Mouse (Mus musculus) erythroblast, embryonic 14.5 days (primary cell): ENCODE data around the gene Olfr750. TPM values are rescaled to one million over a fixed set of nuclear protein-coding genes. Genes with fewer than 3 reads are reported as not detected.

ENCODE experiments used
- H3K27me3 ChIP-seq: 2 replicates; pipeline ENCODE4 v1.6.1; 2012; ENCODE audit warnings: inconsistent platforms; ENCODE audit not compliant: control insufficient read depth
- H3K36me3 ChIP-seq: 2 replicates; pipeline ENCODE4 v1.6.1; 2012; ENCODE audit warnings: mild to moderate bottlenecking, inconsistent platforms; ENCODE audit not compliant: control insufficient read depth
- H3K4me1 ChIP-seq: 2 replicates; pipeline ENCODE4 v1.6.1; 2012; ENCODE audit warnings: inconsistent platforms; ENCODE audit not compliant: control insufficient read depth
- H3K4me3 ChIP-seq: replicated peaks from 2 replicates; pipeline ENCODE3; 2012; ENCODE audit warnings: moderate library complexity, mild to moderate bottlenecking, inconsistent platforms
- H3K9me3 ChIP-seq: 2 replicates; pipeline ENCODE4 v1.6.1; 2012; ENCODE audit warnings: low read length, inconsistent platforms, mixed read lengths; ENCODE audit not compliant: control insufficient read depth
- GATA1 ChIP-seq: IDR thresholded peaks from 2 replicates; pipeline ENCODE4 v1.6.1; 2012; ENCODE audit warnings: low read length, inconsistent platforms, mixed read lengths
- TAL1 ChIP-seq: IDR thresholded peaks from 3 replicates; pipeline ENCODE4 v1.6.1; 2012; ENCODE audit warnings: low read length, inconsistent platforms, mixed read lengths
- polyA plus RNA-seq: library from polyadenylated mRNA; stranded (reverse); fragments of >175 nt; gene quantifications from 2 replicates; pipeline ENCODE4 v1.2.3, GENCODE M21; 2012

Olfr750 gene
- polyA plus RNA-seq, 1 experiment, result not detected

GRCm38 (mm10) chr14:51095736-51096524 lies 21.7 kb upstream of the Olfr750 start:
- H3K4me1 ChIP-seq, result peaks cover 4% of the 10 kb centered on the region
- H3K4me3 ChIP-seq, result no peak overlapping the region
- no peaks in the 10 kb centered on the region for H3K9me3 ChIP-seq
- peaks cover 9% of the 10 kb centered on the region for H3K27me3 ChIP-seq
- TF ChIP-seq GATA1, result no peak
- no peak for TF ChIP-seq TAL1
- no peaks in the 10 kb centered on the region for H3K36me3 ChIP-seq

DNA sequence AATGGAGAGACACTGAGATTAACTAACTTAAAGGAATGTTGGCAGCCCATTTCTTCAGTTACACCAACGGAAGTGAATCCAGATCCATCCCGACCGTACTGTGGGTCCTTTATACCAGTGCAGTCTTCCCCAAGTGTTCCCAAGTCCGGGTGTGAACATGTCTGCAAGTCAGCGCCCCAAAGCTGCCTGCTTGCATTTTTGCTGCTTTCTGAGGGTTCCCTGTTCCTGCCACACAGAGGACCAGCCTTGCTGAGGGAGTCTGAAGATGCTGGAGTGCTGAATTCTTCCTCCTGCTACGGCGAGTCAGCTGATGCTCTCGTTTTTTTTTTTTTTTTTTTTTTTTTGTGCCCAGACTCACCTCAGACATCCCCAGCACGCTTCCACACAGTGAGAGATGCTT lies 20.7 kb upstream of the Olfr750 start:
- no peaks in the 10 kb centered on the region for H3K36me3 ChIP-seq
- no peaks in the 10 kb centered on the region for H3K9me3 ChIP-seq
- H3K27me3 ChIP-seq, result peaks cover 14% of the 10 kb centered on the region
- H3K4me1 ChIP-seq, result peaks cover 14% of the 10 kb centered on the region
- no peak for TF ChIP-seq GATA1
- no peak for TF ChIP-seq TAL1
- no peak overlapping the region for H3K4me3 ChIP-seq

DNA sequence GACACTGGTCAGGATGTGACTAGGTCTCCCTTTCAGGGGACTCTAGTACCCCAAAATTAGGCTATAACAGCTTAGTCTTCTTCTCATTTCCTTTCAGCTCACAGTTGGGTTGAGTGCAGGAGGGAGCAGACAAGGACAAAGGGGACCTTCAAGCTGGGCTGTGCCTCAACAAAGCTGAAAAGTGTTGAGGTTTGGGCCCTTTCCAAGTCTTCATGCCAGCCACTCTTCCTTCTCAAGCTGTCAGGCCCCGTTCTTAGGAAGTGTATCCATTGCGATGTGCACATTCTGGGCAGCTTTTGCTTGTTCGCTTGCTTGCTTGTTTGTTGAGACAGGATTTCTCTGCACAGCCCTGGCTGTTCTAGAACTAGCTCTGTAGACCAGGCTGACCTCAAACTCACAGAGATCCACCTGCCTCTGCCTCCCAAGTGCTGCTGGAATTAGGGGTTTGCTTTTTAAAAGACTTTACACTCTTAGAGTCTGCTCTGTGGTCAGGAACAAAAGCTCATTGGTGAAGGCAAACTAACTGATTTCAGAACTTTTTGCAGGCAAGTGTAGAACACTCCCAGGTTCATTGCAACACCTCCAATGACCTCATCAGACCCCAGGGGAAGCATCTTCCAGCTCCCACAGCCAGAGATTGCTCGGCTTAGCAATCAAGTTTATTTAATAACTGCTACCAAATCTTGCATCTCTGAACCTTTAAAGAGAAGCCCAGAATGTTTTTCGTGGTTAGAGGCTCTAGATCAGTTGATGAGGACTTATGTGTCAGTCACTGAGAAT lies 20.1 kb upstream of the Olfr750 start:
- Histone ChIP-seq H3K9me3 (no peaks in the 10 kb centered on the region), H3K4me3 (no peak overlapping the region), H3K36me3 (no peaks in the 10 kb centered on the region), H3K4me1 (peaks cover 20% of the 10 kb centered on the region), H3K27me3 (peaks cover 14% of the 10 kb centered on the region)
- no peak for TF ChIP-seq TAL1
- no peak for TF ChIP-seq GATA1

- no peaks in the 10 kb centered on the region for H3K36me3 ChIP-seq
- H3K9me3 ChIP-seq, result no peaks in the 10 kb centered on the region
- TF ChIP-seq GATA1, result no peak
- no peak for TF ChIP-seq TAL1
- peaks cover 27% of the 10 kb centered on the region for H3K4me1 ChIP-seq
- peaks cover 14% of the 10 kb centered on the region for H3K27me3 ChIP-seq
- no peak overlapping the region for H3K4me3 ChIP-seq
Observed at GRCm38 (mm10) chr14:51093496-51093895, 19.3 kb upstream of the Olfr750 start.

GRCm38 (mm10) chr14:51092073-51092620 lies 17.9 kb upstream of the Olfr750 start:
- peaks cover 38% of the 10 kb centered on the region for H3K4me1 ChIP-seq
- H3K9me3 ChIP-seq, result no peaks in the 10 kb centered on the region
- H3K4me3 ChIP-seq, result no peak overlapping the region
- no peak for TF ChIP-seq GATA1
- TF ChIP-seq TAL1, result no peak
- H3K36me3 ChIP-seq, result no peaks in the 10 kb centered on the region
- H3K27me3 ChIP-seq, result peaks cover 14% of the 10 kb centered on the region

DNA sequence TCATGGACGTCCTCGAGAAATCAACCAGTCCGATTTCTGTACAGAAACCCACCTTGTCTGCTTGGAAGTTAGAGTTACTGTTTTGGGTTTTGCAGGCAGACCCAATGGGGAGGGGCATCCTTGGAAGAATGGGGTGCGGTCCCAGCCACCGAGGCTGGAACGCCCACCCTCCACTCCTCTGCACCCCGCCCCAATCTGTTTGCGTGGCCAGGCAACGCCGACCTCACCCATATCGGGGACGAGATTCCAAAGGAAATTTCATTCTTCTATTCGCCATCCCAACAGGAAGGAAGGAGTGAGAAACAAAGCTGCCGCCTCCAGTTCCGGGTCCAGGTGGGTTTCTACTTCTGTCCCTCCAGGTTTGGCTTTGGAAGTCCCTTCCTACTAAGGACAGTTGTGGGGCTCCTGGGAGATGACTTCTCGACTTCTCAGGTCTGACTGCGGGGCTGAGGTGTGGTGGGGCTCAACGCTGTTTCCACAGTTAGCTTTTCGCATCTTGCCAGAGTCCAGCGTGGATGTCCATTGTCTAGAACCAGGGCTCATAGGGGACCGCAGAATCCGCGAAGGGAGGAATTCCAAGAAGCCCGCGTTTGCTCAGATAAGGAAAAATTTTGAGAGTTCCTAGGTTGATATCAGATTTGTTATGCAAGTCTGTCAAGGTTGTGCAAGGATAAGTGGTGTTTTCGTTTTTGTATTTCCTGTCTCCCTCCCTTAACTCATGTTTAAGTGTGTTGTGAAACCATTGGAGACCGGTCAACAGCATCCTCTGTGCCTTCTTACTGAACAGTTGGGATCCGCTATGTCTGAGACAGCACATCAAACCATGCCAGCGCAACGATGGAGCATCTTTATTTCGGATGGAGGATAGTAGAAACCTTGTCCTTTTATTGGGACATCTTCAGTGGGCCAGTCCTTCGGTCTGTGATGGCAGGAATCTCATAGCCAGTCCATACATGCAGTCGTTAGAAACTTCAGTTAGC lies 17.0 kb upstream of the Olfr750 start, which contains the start of the genes Rnase4 and Ang:
Rnase4 (plus strand) TSS at position 157 of the 980 bp plus-strand sequence.
Ang (plus strand) TSS at position 230 of the 980 bp plus-strand sequence.
- Histone ChIP-seq H3K9me3 (no peaks in the 10 kb centered on the region), H3K4me3 (peak within 1 kb of the TSS; percentile 80), H3K27me3 (peaks cover 14% of the 10 kb centered on the region), H3K4me1 (peaks cover 46% of the 10 kb centered on the region), H3K36me3 (no peaks in the 10 kb centered on the region)
- TF ChIP-seq TAL1 (no peak), GATA1 (no peak)

GRCm38 (mm10) chr14:51090077-51090781 lies 16.0 kb upstream of the Olfr750 start:
- peaks cover 14% of the 10 kb centered on the region for H3K27me3 ChIP-seq
- no peaks in the 10 kb centered on the region for H3K36me3 ChIP-seq
- no peaks in the 10 kb centered on the region for H3K9me3 ChIP-seq
- no peak for TF ChIP-seq TAL1
- TF ChIP-seq GATA1, result no peak
- H3K4me3 ChIP-seq, result peak overlapping the region; percentile 80
- peaks cover 56% of the 10 kb centered on the region for H3K4me1 ChIP-seq

DNA sequence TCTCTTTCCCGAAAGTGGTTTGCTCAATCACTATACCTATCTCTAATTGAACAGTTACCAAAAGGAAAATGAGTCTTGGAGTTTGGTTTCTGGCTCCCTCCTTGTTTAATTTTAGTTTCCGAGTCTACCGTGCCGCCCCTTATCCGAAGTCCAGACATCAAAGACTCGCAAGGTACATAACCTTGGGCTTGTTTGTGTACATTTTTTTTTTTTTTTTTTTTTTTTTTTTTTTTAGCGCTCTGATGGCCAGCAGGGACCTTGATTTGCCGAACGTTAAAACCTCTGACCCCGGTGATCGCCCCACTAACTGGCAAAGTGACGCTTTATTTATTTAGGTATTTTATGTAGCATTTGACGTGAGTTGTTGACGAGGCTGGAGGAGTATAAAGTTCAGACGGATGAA lies 15.4 kb upstream of the Olfr750 start:
- Histone ChIP-seq H3K4me3 (peak overlapping the region; percentile 80), H3K4me1 (peaks cover 62% of the 10 kb centered on the region), H3K36me3 (no peaks in the 10 kb centered on the region), H3K27me3 (peaks cover 14% of the 10 kb centered on the region), H3K9me3 (no peaks in the 10 kb centered on the region)
- no peak for TF ChIP-seq GATA1
- TF ChIP-seq TAL1, result no peak
